Mouse (Mus musculus) left cerebral cortex, postnatal 14 days (tissue): ENCODE results near the gene Rgs14. TPM values are rescaled to one million over a fixed set of nuclear protein-coding genes. Genes with fewer than 3 reads are reported as not detected.
A peak's percentile ranks its signal among the peaks of the same experiment; 100 is the strongest.

ENCODE experiments used
- DNase-seq, 2 experiments: peaks; one replicate each; pipeline ENCODE4 v3.0.0; 2021 to 2022; ENCODE audit warnings: low spot score in 2 of 2, mixed read lengths in 1 of 2
- intact Hi-C: fragments of 180-260 bp; cut with DNase I; formaldehyde crosslinking; loops from one replicate; pipeline ENCODE4 v1.15.1; 2025
- total RNA-seq, 2 experiments: library from RNA; stranded (reverse); gene quantifications; 2 replicates each; pipeline ENCODE4 v1.2.3; 2021

The Rgs14 gene
- total RNA-seq, 2 experiments from 2014 or later = 33.3 to 35.4 TPM

- intact Hi-C loops = loop anchor here (5.0 kb wide), 1 partner anchor 58 kb away; the partner anchor contains the start of gene Slc34a1
- DNase-seq = no peak
These were observed 30.3 kb upstream of the Rgs14 start for GRCm38 (mm10) chr13:55339259-55339658.

- DNase-seq = no peak
- intact Hi-C loops = no loop called here
These were observed 27.1 kb upstream of the Rgs14 start for GRCm38 (mm10) chr13:55342469-55342868.

- peak; percentile 46 to 58 for DNase-seq
- intact Hi-C loops = no loop called here
These were observed 25.2 kb upstream of the Rgs14 start for GRCm38 (mm10) chr13:55344286-55344685.

- no peak for DNase-seq
- intact Hi-C loops = no loop called here
These were observed 22.8 kb upstream of the Rgs14 start for GRCm38 (mm10) chr13:55346745-55347144.

- no peak for DNase-seq
- intact Hi-C loops = no loop called here
These were observed 8.4 kb upstream of the Rgs14 start for GRCm38 (mm10) chr13:55361145-55361544.

GRCm38 (mm10) chr13:55361974-55362452 is 7.5 kb upstream of the Rgs14 start:
- intact Hi-C loops = no loop called here
- no peak for DNase-seq

- intact Hi-C loops = no loop called here
- DNase-seq = peak; percentile 98 to 99
These were observed 7.0 kb upstream of the Rgs14 start, which contains the start of gene Lman2 for GRCm38 (mm10) chr13:55362453-55363060. Lman2 (minus strand) TSS chr13:55362783.

- no peak for DNase-seq
- intact Hi-C loops = no loop called here
These were observed 1.1 kb upstream of the Rgs14 start for GRCm38 (mm10) chr13:55368401-55368800.

- intact Hi-C loops = no loop called here
- no peak for DNase-seq
These were observed 702 bp downstream of the Rgs14 start for GRCm38 (mm10) chr13:55370234-55370633.

- intact Hi-C loops = no loop called here
- DNase-seq = peak in 1 of 2 experiments; percentile 66
These were observed 1.6 kb downstream of the Rgs14 start for GRCm38 (mm10) chr13:55371007-55371681.

- no peak for DNase-seq
These were observed 2.2 kb downstream of the Rgs14 start for GRCm38 (mm10) chr13:55371740-55372139.

GRCm38 (mm10) chr13:55374206-55374924 is 4.8 kb downstream of the Rgs14 start:
- DNase-seq = no peak
- intact Hi-C loops = no loop called here

More at GRCm38 (mm10) chr13:55371740-55372139, 2.2 kb downstream of the Rgs14 start:
- intact Hi-C loops = no loop called here

GRCm38 (mm10) chr13:55375877-55376276 is 6.3 kb downstream of the Rgs14 start:
- intact Hi-C loops = no loop called here

GRCm38 (mm10) chr13:55378907-55379580 is 9.5 kb downstream of the Rgs14 start:
- intact Hi-C loops = no loop called here
- DNase-seq = no peak

More at GRCm38 (mm10) chr13:55375877-55376276, 6.3 kb downstream of the Rgs14 start:
- no peak for DNase-seq

GRCm38 (mm10) chr13:55381790-55382189 is 12.3 kb downstream of the Rgs14 start:
- intact Hi-C loops = no loop called here
- peak; percentile 80 to 86 for DNase-seq

- DNase-seq = no peak
- intact Hi-C loops = no loop called here
These were observed 21.1 kb downstream of the Rgs14 start for GRCm38 (mm10) chr13:55390644-55391043.

GRCm38 (mm10) chr13:55391626-55392029 is 22.1 kb downstream of the Rgs14 start:
- intact Hi-C loops = no loop called here
- DNase-seq = no peak

- no peak for DNase-seq
- intact Hi-C loops = no loop called here
These were observed 23.4 kb downstream of the Rgs14 start for GRCm38 (mm10) chr13:55392933-55393332.

- no peak for DNase-seq
- intact Hi-C loops = loop anchor here (5.0 kb wide), 1 partner anchor 61 kb away; no protein-coding TSS in a partner anchor
These were observed 28.6 kb downstream of the Rgs14 start, which contains the start of gene Slc34a1 for GRCm38 (mm10) chr13:55398088-55398487. Slc34a1 (plus strand) TSS chr13:55398187.
